Mouse (Mus musculus): Measurements from ENCODE around the gene Srrd. TPM values are rescaled to one million over a fixed set of nuclear protein-coding genes. Genes with fewer than 3 reads are reported as not detected.
A peak's percentile ranks its signal among the peaks of the same experiment; 100 is the strongest.
"Not testable (repeated sequence)": the region's sequence is repeated elsewhere in the genome, so short reads cannot be mapped to it uniquely, and the experiment has no call there.

Gene Srrd
- polyA plus RNA-seq, 1 experiment from 2014 or later = 36.5 TPM

GRCm38 (mm10) chr5:112326446-112327009 is 16.3 kb downstream of the Srrd start:
- Histone ChIP-seq H3K36me3 (ENCODE audit: control insufficient read depth, insufficient read depth, low read length) (peaks cover 32% of the 10 kb centered on the region), H3K4me1 (replicated peaks; ENCODE audit: control insufficient read depth, insufficient read depth, low read length) (peaks cover 18% of the 10 kb centered on the region), H3K4me2 (peak overlapping the region; percentile 76), H3K27me3 (replicated peaks; ENCODE audit: control insufficient read depth, insufficient read depth, low read length) (no peaks in the 10 kb centered on the region), H3K27ac (ENCODE audit: low read depth, low read length) (no peak overlapping the region), H3K9ac (ENCODE audit: low read depth, low read length) (peak overlapping the region; percentile 89), H3K9me3 (ENCODE audit: control insufficient read depth, low read length) (no peaks in the 10 kb centered on the region), H3K4me3 (ENCODE audit: low read depth, low read length) (peak overlapping the region; percentile 99)
- 1% methylated on average over 32 of the region's 33 CpGs for WGBS
- peak; percentile 7; the same call in 1 of the 2 replicates for ATAC-seq (replicated peaks; ENCODE audit: low FRiP score)
- DNase-seq (ENCODE audit: low spot score) = no peak

GRCm38 (mm10) chr5:112325546-112326445 is 17.0 kb downstream of the Srrd start, which contains the start of gene Tfip11:
TSS of gene Tfip11 (plus strand) at chr5:112326358.
- Histone ChIP-seq H3K27ac (ENCODE audit: low read depth, low read length) (peak within 1 kb of the TSS; percentile 80), H3K4me3 (ENCODE audit: low read depth, low read length) (peak within 1 kb of the TSS; percentile 99), H3K4me1 (replicated peaks; ENCODE audit: control insufficient read depth, insufficient read depth, low read length) (peaks cover 18% of the 10 kb centered on the region), H3K4me2 (peak within 1 kb of the TSS; percentile 76), H3K27me3 (replicated peaks; ENCODE audit: control insufficient read depth, insufficient read depth, low read length) (no peaks in the 10 kb centered on the region), H3K9me3 (ENCODE audit: control insufficient read depth, low read length) (no peaks in the 10 kb centered on the region), H3K9ac (ENCODE audit: low read depth, low read length) (peak within 1 kb of the TSS; percentile 89), H3K36me3 (ENCODE audit: control insufficient read depth, insufficient read depth, low read length) (peaks cover 24% of the 10 kb centered on the region)
- 7% methylated on average over 48 of the region's 48 CpGs for WGBS
- ATAC-seq (replicated peaks; ENCODE audit: low FRiP score) (peak; percentile 63), DNase-seq (ENCODE audit: low spot score) (peak; percentile 97)

GRCm38 (mm10) chr5:112324637-112325545 is 17.9 kb downstream of the Srrd start:
- Histone ChIP-seq H3K9me3 (ENCODE audit: control insufficient read depth, low read length) (no peaks in the 10 kb centered on the region), H3K4me1 (replicated peaks; ENCODE audit: control insufficient read depth, insufficient read depth, low read length) (peaks cover 20% of the 10 kb centered on the region), H3K27me3 (replicated peaks; ENCODE audit: control insufficient read depth, insufficient read depth, low read length) (no peaks in the 10 kb centered on the region), H3K9ac (ENCODE audit: low read depth, low read length) (peak overlapping the region; percentile 58), H3K4me3 (ENCODE audit: low read depth, low read length) (peak overlapping the region; percentile 99), H3K27ac (ENCODE audit: low read depth, low read length) (peak overlapping the region; percentile 80), H3K4me2 (peak overlapping the region; percentile 76), H3K36me3 (ENCODE audit: control insufficient read depth, insufficient read depth, low read length) (peaks cover 16% of the 10 kb centered on the region; the same call in 1 of the 2 replicates)
- 13% methylated on average over 24 of the region's 24 CpGs for WGBS
- DNase-seq (ENCODE audit: low spot score) = peak; percentile 66
- peak; percentile 90 for ATAC-seq (replicated peaks; ENCODE audit: low FRiP score)

GRCm38 (mm10) chr5:112323246-112323645 is 19.6 kb downstream of the Srrd start:
- 90% methylated on average over 6 of the region's 6 CpGs for WGBS
- ATAC-seq (replicated peaks; ENCODE audit: low FRiP score) = no peak
- no peak overlapping the region for H3K4me2 ChIP-seq

GRCm38 (mm10) chr5:112321376-112321775 is 21.5 kb downstream of the Srrd start:
- ATAC-seq (replicated peaks; ENCODE audit: low FRiP score) (no peak), DNase-seq (ENCODE audit: low spot score) (no peak)
- no peaks in the 10 kb centered on the region for H3K36me3 ChIP-seq (ENCODE audit: control insufficient read depth, insufficient read depth, low read length)
- no peaks in the 10 kb centered on the region for H3K9me3 ChIP-seq (ENCODE audit: control insufficient read depth, low read length)
- WGBS = 83% methylated on average over 4 of the region's 4 CpGs
- H3K4me2 ChIP-seq = no peak overlapping the region
- H3K27me3 ChIP-seq (replicated peaks; ENCODE audit: control insufficient read depth, insufficient read depth, low read length) = no peaks in the 10 kb centered on the region
- no peak overlapping the region for H3K4me3 ChIP-seq (ENCODE audit: low read depth, low read length)
- H3K4me1 ChIP-seq (replicated peaks; ENCODE audit: control insufficient read depth, insufficient read depth, low read length) = peaks cover 18% of the 10 kb centered on the region
- no peak overlapping the region for H3K27ac ChIP-seq (ENCODE audit: low read depth, low read length)
- H3K9ac ChIP-seq (ENCODE audit: low read depth, low read length) = no peak overlapping the region

More at GRCm38 (mm10) chr5:112323246-112323645, 19.6 kb downstream of the Srrd start:
- H3K4me3 ChIP-seq (ENCODE audit: low read depth, low read length) = no peak overlapping the region
- no peak overlapping the region for H3K9ac ChIP-seq (ENCODE audit: low read depth, low read length)
- peaks cover 23% of the 10 kb centered on the region for H3K4me1 ChIP-seq (replicated peaks; ENCODE audit: control insufficient read depth, insufficient read depth, low read length)
- peaks cover 6% of the 10 kb centered on the region; the same call in 1 of the 2 replicates for H3K36me3 ChIP-seq (ENCODE audit: control insufficient read depth, insufficient read depth, low read length)
- no peaks in the 10 kb centered on the region for H3K27me3 ChIP-seq (replicated peaks; ENCODE audit: control insufficient read depth, insufficient read depth, low read length)
- no peaks in the 10 kb centered on the region for H3K9me3 ChIP-seq (ENCODE audit: control insufficient read depth, low read length)
- no peak overlapping the region for H3K27ac ChIP-seq (ENCODE audit: low read depth, low read length)
- no peak for DNase-seq (ENCODE audit: low spot score)

GRCm38 (mm10) chr5:112320936-112321335 is 21.9 kb downstream of the Srrd start:
- Histone ChIP-seq H3K27me3 (replicated peaks; ENCODE audit: control insufficient read depth, insufficient read depth, low read length) (no peaks in the 10 kb centered on the region), H3K9ac (ENCODE audit: low read depth, low read length) (no peak overlapping the region), H3K9me3 (ENCODE audit: control insufficient read depth, low read length) (no peaks in the 10 kb centered on the region), H3K27ac (ENCODE audit: low read depth, low read length) (no peak overlapping the region), H3K4me1 (replicated peaks; ENCODE audit: control insufficient read depth, insufficient read depth, low read length) (peaks cover 18% of the 10 kb centered on the region), H3K4me3 (ENCODE audit: low read depth, low read length) (no peak overlapping the region), H3K36me3 (ENCODE audit: control insufficient read depth, insufficient read depth, low read length) (no peaks in the 10 kb centered on the region), H3K4me2 (no peak overlapping the region)
- 64% methylated on average over 6 of the region's 6 CpGs for WGBS
- no peak for ATAC-seq (replicated peaks; ENCODE audit: low FRiP score)
- DNase-seq (ENCODE audit: low spot score) = no peak

- no peak overlapping the region for H3K4me2 ChIP-seq
- no peak overlapping the region for H3K9ac ChIP-seq (ENCODE audit: low read depth, low read length)
- DNase-seq (ENCODE audit: low spot score) = no peak
- no peaks in the 10 kb centered on the region for H3K9me3 ChIP-seq (ENCODE audit: control insufficient read depth, low read length)
- ATAC-seq (replicated peaks; ENCODE audit: low FRiP score) = no peak
- H3K27ac ChIP-seq (ENCODE audit: low read depth, low read length) = no peak overlapping the region
- no peaks in the 10 kb centered on the region for H3K36me3 ChIP-seq (ENCODE audit: control insufficient read depth, insufficient read depth, low read length)
- H3K27me3 ChIP-seq (replicated peaks; ENCODE audit: control insufficient read depth, insufficient read depth, low read length) = no peaks in the 10 kb centered on the region
- peaks cover 17% of the 10 kb centered on the region for H3K4me1 ChIP-seq (replicated peaks; ENCODE audit: control insufficient read depth, insufficient read depth, low read length)
- no peak overlapping the region for H3K4me3 ChIP-seq (ENCODE audit: low read depth, low read length)
- WGBS = 78% methylated on average over 5 of the region's 5 CpGs
These were observed 22.5 kb downstream of the Srrd start for GRCm38 (mm10) chr5:112320379-112320778.

- WGBS = 65% methylated on average over 2 of the region's 2 CpGs
- H3K36me3 ChIP-seq (ENCODE audit: control insufficient read depth, insufficient read depth, low read length); H3K9ac ChIP-seq (ENCODE audit: low read depth, low read length); H3K27ac ChIP-seq (ENCODE audit: low read depth, low read length); H3K4me2 ChIP-seq; H3K4me3 ChIP-seq (ENCODE audit: low read depth, low read length); DNase-seq (ENCODE audit: low spot score); H3K27me3 ChIP-seq (replicated peaks; ENCODE audit: control insufficient read depth, insufficient read depth, low read length); H3K9me3 ChIP-seq (ENCODE audit: control insufficient read depth, low read length): not testable (repeated sequence)
- ATAC-seq (replicated peaks; ENCODE audit: low FRiP score) = peak; percentile 87
- H3K4me1 ChIP-seq (replicated peaks; ENCODE audit: control insufficient read depth, insufficient read depth, low read length) = peaks cover 10% of the 10 kb centered on the region
These were observed 23.5 kb downstream of the Srrd start for GRCm38 (mm10) chr5:112319343-112319742.

Data from liver, embryonic 11.5 days (tissue).